Mouse (Mus musculus) myocyte (in vitro differentiated cells): ENCODE data around the gene Card11. TPM values are rescaled to one million over a fixed set of nuclear protein-coding genes. Genes with fewer than 3 reads are reported as not detected.

Experiments used
- H3K27me3 ChIP-seq: one replicate; pipeline ENCODE4 v1.6.1; 2011; ENCODE audit not compliant: control insufficient read depth, insufficient read depth, insufficient read length
- H3K36me3 ChIP-seq: one replicate; pipeline ENCODE4 v1.6.1; 2011; ENCODE audit not compliant: control insufficient read depth, insufficient read depth
- H3K4me2 ChIP-seq: one replicate; pipeline ENCODE4 v1.6.1; 2011; ENCODE audit warnings: low read depth, control low read depth
- H3K4me3 ChIP-seq: one replicate; pipeline ENCODE4 v1.5.1; 2011; ENCODE audit warnings: mild to moderate bottlenecking, control low read depth, moderate library complexity
- H3K79me2 ChIP-seq: one replicate; pipeline ENCODE4 v1.6.1; 2011; ENCODE audit not compliant: control insufficient read depth, insufficient read depth
- H3ac ChIP-seq: one replicate; pipeline ENCODE4 v1.6.1; 2011; ENCODE audit not compliant: control insufficient read depth, insufficient read length
- CEBPB ChIP-seq: IDR thresholded peaks from 2 replicates; pipeline ENCODE4 v1.6.1; 2011; ENCODE audit warnings: mild to moderate bottlenecking, moderate library complexity; ENCODE audit not compliant: poor library complexity, insufficient read depth, severe bottlenecking
- E2F4 ChIP-seq: IDR thresholded peaks from one replicate; pipeline ENCODE4 v1.6.1; 2011; ENCODE audit warnings: mild to moderate bottlenecking, control low read depth, moderate library complexity; ENCODE audit not compliant: insufficient read depth
- MAX ChIP-seq: IDR thresholded peaks from one replicate; pipeline ENCODE4 v1.6.1; 2011; ENCODE audit warnings: low read depth, mild to moderate bottlenecking, control low read depth
- MYOD1 ChIP-seq, 3 experiments: IDR thresholded peaks; one replicate each; pipeline ENCODE4 v1.6.1; 2011; ENCODE audit warnings: control low read depth in 2 of 3, low read depth in 2 of 3, mild to moderate bottlenecking in 2 of 3, moderate library complexity in 1 of 3; ENCODE audit not compliant: insufficient read length in 2 of 3, control insufficient read depth in 1 of 3
- MYOG ChIP-seq, 3 experiments: IDR thresholded peaks; one replicate each; pipeline ENCODE4 v1.6.1; 2011; ENCODE audit warnings: control low read depth in 2 of 3, low read depth in 2 of 3, mild to moderate bottlenecking in 2 of 3; ENCODE audit not compliant: insufficient read length in 2 of 3, control insufficient read depth in 1 of 3, insufficient read depth in 1 of 3
- POLR2A ChIP-seq: IDR thresholded peaks from one replicate; pipeline ENCODE4 v1.6.1; 2011; ENCODE audit warnings: low read depth, mild to moderate bottlenecking, control low read depth, moderate library complexity; ENCODE audit not compliant: insufficient read length
- POLR2AphosphoS2 ChIP-seq: IDR thresholded peaks from one replicate; pipeline ENCODE4 v1.6.1; 2011; ENCODE audit warnings: low read depth, control low read depth; ENCODE audit not compliant: insufficient read length
- REST ChIP-seq: IDR thresholded peaks from one replicate; pipeline ENCODE4 v1.6.1; 2011; ENCODE audit warnings: mild to moderate bottlenecking, control low read depth, moderate library complexity; ENCODE audit not compliant: insufficient read depth, insufficient read length
- SRF ChIP-seq: IDR thresholded peaks from one replicate; pipeline ENCODE4 v1.6.1; 2011; ENCODE audit warnings: low read depth; ENCODE audit not compliant: control insufficient read depth, insufficient read length
- TCF12 ChIP-seq: IDR thresholded peaks from one replicate; pipeline ENCODE4 v1.6.1; 2011; ENCODE audit warnings: mild to moderate bottlenecking, control low read depth; ENCODE audit not compliant: poor library complexity, insufficient read depth, severe bottlenecking
- TCF3 ChIP-seq: IDR thresholded peaks from one replicate; pipeline ENCODE4 v1.6.1; 2011; ENCODE audit warnings: low read depth, control low read depth; ENCODE audit not compliant: insufficient read length
- USF1 ChIP-seq: IDR thresholded peaks from one replicate; pipeline ENCODE4 v1.6.1; 2011; ENCODE audit warnings: low read depth, mild to moderate bottlenecking, control low read depth, moderate library complexity
- polyA plus RNA-seq: library from polyadenylated mRNA; unstranded; fragments of >200 nt; fragmentation: generic; extraction: Trizol; gene quantifications from one replicate; pipeline ENCODE4 v1.2.1, GENCODE M21; 2012; ENCODE audit warnings: missing spikeins

The Card11 gene
- polyA plus RNA-seq, 1 experiment = 0.04 TPM

DNA sequence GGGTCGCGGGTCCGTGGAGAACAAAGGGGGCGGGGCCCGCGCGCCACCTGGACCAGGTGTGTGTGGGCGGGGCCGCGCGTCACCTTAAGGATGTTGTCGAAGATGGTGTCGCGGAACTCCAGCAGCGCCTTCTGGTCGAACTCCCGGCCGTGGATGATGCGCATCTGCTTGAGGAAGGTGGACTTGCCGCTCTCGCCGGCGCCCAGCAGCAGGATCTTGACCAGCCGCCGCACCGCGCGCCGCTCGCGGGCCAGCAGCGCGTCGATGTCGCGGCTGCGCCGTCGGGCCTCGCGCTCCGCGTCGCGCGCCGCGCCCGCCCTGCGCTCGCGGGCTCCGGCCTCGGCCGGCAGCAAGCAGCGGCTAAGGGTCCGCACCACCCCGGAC, 170.5 kb downstream of the Card11 start:
- H3ac ChIP-seq = peak overlapping the region; percentile 100
- peak overlapping the region; percentile 81 for H3K4me2 ChIP-seq

DNA sequence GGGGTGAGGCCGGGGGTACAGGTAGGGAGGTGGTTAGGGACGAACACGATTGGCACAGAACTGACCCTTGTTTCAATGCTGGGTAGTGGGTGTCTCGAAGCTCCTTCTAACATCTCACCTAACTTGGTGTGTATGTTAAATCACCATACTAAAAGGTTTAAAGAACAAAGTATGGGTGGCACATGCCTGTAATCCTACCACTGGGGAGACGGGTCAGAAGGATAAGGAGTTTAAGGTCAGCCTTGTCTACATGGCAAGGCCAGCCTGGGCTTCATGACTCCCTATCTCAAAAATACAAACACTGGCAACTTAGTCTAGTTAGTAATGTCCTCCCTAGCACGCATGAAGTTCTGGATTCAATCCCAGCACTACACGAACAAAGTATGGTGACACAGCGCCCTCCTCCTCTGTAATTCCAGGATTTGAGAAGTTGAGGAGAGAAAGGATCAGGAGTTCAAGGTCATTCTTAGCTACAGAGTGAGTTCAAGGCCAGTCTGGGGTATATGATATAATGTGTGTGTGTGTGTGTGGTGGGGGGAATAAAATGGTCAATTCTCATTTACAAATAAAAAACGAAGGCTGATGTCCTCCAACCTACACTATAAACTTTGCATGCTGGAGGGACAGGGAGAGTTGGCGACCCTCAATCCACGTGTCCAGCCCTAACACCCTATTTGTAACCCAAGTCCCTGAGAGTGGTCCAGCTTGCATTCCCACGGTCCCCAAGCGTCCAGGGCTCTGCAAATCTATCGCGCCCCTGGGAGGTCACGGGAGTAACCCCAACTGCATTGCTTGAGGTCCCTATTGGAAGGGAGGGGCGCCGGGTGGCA, 171.1 kb downstream of the Card11 start:
- H3K79me2 ChIP-seq = peaks cover 55% of the 10 kb centered on the region
- peak overlapping the region; percentile 40 for H3K4me3 ChIP-seq
- no peaks in the 10 kb centered on the region for H3K36me3 ChIP-seq
- H3ac ChIP-seq = peak overlapping the region; percentile 100
- TF ChIP-seq CEBPB (no peak), MYOD1 (IDR thresholded peaks at IDR 0.05; ENCODE audit: control insufficient read depth in 1 of 3, insufficient read length in 2 of 3, low read depth in 2 of 3) (no peak), TCF12 (no peak), USF1 (no peak), MAX (no peak), POLR2A (no peak), SRF (no peak), E2F4 (no peak), REST (no peak), MYOG (IDR thresholded peaks at IDR 0.05; ENCODE audit: control insufficient read depth in 1 of 3, insufficient read depth in 1 of 3, insufficient read length in 2 of 3, low read depth in 2 of 3) (no peak)
- peak overlapping the region; percentile 81 for H3K4me2 ChIP-seq
- H3K27me3 ChIP-seq = no peaks in the 10 kb centered on the region

More for the DNA sequence above, 170.5 kb downstream of the Card11 start:
- no peaks in the 10 kb centered on the region for H3K36me3 ChIP-seq
- H3K27me3 ChIP-seq = no peaks in the 10 kb centered on the region
- TF ChIP-seq CEBPB (no peak), MYOD1 (IDR thresholded peaks at IDR 0.05; ENCODE audit: control insufficient read depth in 1 of 3, insufficient read length in 2 of 3, low read depth in 2 of 3) (peak in 1 of 3 experiments; percentile 1)
- peak overlapping the region; percentile 40 for H3K4me3 ChIP-seq
- H3K79me2 ChIP-seq = peaks cover 49% of the 10 kb centered on the region

DNA sequence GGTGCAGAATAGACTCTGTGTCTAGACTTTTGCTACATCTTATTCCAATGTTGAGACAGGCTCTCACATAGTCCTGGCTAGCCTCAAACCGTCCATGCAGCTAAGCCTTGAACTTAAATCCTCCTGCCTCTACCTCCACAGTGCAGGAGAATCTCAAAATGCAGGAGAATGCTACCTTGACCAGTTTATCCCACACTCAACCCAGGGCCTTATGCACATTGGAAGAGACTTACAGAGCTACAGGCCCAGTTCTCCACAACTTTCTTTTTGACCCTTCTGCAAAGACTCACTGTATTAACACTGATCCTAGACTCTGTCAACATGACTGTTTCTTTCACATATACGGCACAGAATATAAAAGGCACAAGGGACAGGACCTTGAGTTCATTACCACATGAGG, 172.0 kb downstream of the Card11 start:
- TF ChIP-seq TCF12 (no peak), MYOG (IDR thresholded peaks at IDR 0.05; ENCODE audit: control insufficient read depth in 1 of 3, insufficient read depth in 1 of 3, insufficient read length in 2 of 3, low read depth in 2 of 3) (no peak)
- Histone ChIP-seq H3K79me2 (peaks cover 63% of the 10 kb centered on the region), H3K4me3 (peak overlapping the region; percentile 40), H3ac (no peak overlapping the region), H3K4me2 (peak overlapping the region; percentile 81), H3K27me3 (no peaks in the 10 kb centered on the region), H3K36me3 (no peaks in the 10 kb centered on the region)

DNA sequence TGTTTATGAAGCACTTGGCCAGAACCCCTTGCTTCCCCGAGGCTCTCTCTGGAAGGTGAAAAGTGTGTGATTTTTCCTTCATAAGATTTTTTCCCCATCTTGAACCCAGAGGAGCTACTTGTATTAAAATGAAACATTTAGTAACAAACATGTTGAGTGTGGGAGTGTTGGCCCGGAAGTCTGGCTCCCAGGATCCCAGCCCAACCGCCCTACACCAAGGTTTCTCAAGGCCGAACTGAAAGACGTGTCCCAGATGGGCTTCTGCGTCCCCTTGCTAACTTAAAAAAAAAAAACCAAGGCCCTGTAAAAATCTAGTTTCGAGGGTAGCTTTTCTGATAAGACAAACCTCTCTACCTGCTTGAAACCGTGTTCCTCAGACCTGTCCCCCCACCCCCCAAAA, 172.5 kb downstream of the Card11 start:
- peak overlapping the region; percentile 81 for H3K4me2 ChIP-seq
- no peak overlapping the region for H3ac ChIP-seq
- TF ChIP-seq TCF12 = no peak
- no peak for TF ChIP-seq REST
- no peak for TF ChIP-seq TCF3
- TF ChIP-seq MYOD1 (IDR thresholded peaks at IDR 0.05; ENCODE audit: control insufficient read depth in 1 of 3, insufficient read length in 2 of 3, low read depth in 2 of 3) = no peak
- TF ChIP-seq POLR2A = no peak
- no peak for TF ChIP-seq SRF
- no peak for TF ChIP-seq MAX
- TF ChIP-seq E2F4 = no peak
- TF ChIP-seq USF1 = no peak
- TF ChIP-seq CEBPB = no peak
- no peak for TF ChIP-seq MYOG (IDR thresholded peaks at IDR 0.05; ENCODE audit: control insufficient read depth in 1 of 3, insufficient read depth in 1 of 3, insufficient read length in 2 of 3, low read depth in 2 of 3)
- TF ChIP-seq POLR2AphosphoS2 = no peak
- no peaks in the 10 kb centered on the region for H3K27me3 ChIP-seq
- no peaks in the 10 kb centered on the region for H3K36me3 ChIP-seq
- H3K79me2 ChIP-seq = peaks cover 68% of the 10 kb centered on the region
- no peak overlapping the region for H3K4me3 ChIP-seq

DNA sequence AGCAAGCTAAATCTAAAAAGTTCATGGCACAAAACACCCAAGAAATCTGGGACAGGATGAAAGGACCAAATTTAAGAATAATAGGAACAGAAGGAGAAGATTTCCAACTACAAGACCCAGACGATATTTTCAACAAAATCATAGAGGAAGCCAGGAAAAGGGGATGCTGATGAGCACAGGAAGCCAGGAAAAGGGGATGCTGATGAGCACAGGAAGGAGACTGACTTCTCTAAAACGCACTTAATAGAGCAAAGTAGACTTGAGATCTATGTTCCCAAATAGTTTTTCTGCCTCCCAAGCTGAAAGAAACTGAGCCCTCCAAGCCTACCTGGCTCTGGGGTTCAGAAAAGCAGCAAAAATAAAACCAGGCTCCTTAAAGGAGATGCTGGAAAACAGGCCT, 173.0 kb downstream of the Card11 start:
- Histone ChIP-seq H3K4me2 (peak overlapping the region; percentile 2), H3K36me3 (no peaks in the 10 kb centered on the region), H3K27me3 (no peaks in the 10 kb centered on the region), H3ac (no peak overlapping the region), H3K79me2 (peaks cover 73% of the 10 kb centered on the region), H3K4me3 (no peak overlapping the region)
- TF ChIP-seq MYOD1 (IDR thresholded peaks at IDR 0.05; ENCODE audit: control insufficient read depth in 1 of 3, insufficient read length in 2 of 3, low read depth in 2 of 3) = no peak
- no peak for TF ChIP-seq TCF12
- no peak for TF ChIP-seq REST
- TF ChIP-seq MAX = no peak
- no peak for TF ChIP-seq CEBPB
- no peak for TF ChIP-seq E2F4
- TF ChIP-seq POLR2A = no peak
- no peak for TF ChIP-seq POLR2AphosphoS2
